Mouse (Mus musculus) embryonic fibroblast, embryonic 13.5 days (primary cell): Measurements from ENCODE around the gene Kctd5.

Experiments used
- CTCF ChIP-seq: IDR thresholded peaks from 2 replicates; pipeline ENCODE4 v1.5.1; 2011; ENCODE audit warnings: mild to moderate bottlenecking, control low read depth, low read length, moderate library complexity, borderline replicate concordance; ENCODE audit not compliant: insufficient read depth
- POLR2A ChIP-seq: IDR thresholded peaks from 2 replicates; pipeline ENCODE4 v1.6.1; 2011; ENCODE audit warnings: low read depth, mild to moderate bottlenecking, control low read depth, low read length, moderate library complexity

- no peak for TF ChIP-seq CTCF
- TF ChIP-seq POLR2A: no peak
Measured at GRCm38 (mm10) chr17:24020696-24021095, 52.6 kb downstream of the Kctd5 start.
